Mouse (Mus musculus) adrenal gland, adult (tissue): ENCODE measurements at regions not wholly inside any gene's neighbourhood (a gene's known extent, or its start where the extent isn't known, plus 50 kb on each side); places are given as distances from the start of the nearest gene placed in this dataset.

Experiments
- DNase-seq, 2 experiments: peaks; one replicate each; pipeline ENCODE4 v3.0.0; 2022 to 2023; ENCODE audit warnings: low spot score in 1 of 2; ENCODE audit not compliant: inconsistent age in 2 of 2

- DNase-seq: peak; percentile 7 to 64
Observed at GRCm38 (mm10) chrX:55584758-55585157, 358.1 kb downstream of the Slxl1 start.
